Mouse (Mus musculus): ENCODE measurements around the gene Lcn4. TPM values are rescaled to one million over a fixed set of nuclear protein-coding genes. Genes with fewer than 3 reads are reported as not detected.

The Lcn4 gene
- total RNA-seq, 2 experiments from 2014 or later = not detected

GRCm38 (mm10) chr2:26634629-26635488 lies 36.2 kb downstream of the Lcn4 start:
- peak in 1 of 2 experiments; percentile 32 for DNase-seq

- no peak for DNase-seq
Observed at GRCm38 (mm10) chr2:26633953-26634530, 37.0 kb downstream of the Lcn4 start.

GRCm38 (mm10) chr2:26632541-26633395 lies 38.3 kb downstream of the Lcn4 start:
- DNase-seq = no peak

- DNase-seq = no peak
Observed at GRCm38 (mm10) chr2:26628792-26629437, 42.2 kb downstream of the Lcn4 start.

GRCm38 (mm10) chr2:26627921-26628739 lies 43.0 kb downstream of the Lcn4 start, which contains the start of gene Fam69b:
Gene Fam69b, plus strand, starts transcription at chr2:26628457.
- peak; percentile 82 to 86 for DNase-seq

GRCm38 (mm10) chr2:26626081-26626480 lies 45.0 kb downstream of the Lcn4 start:
- no peak for DNase-seq

- no peak for DNase-seq
Observed at GRCm38 (mm10) chr2:26625419-26625818, 45.7 kb downstream of the Lcn4 start.

- DNase-seq = no peak
Observed at GRCm38 (mm10) chr2:26622984-26623383, 48.1 kb downstream of the Lcn4 start.

GRCm38 (mm10) chr2:26621246-26621645 lies 49.8 kb downstream of the Lcn4 start:
- DNase-seq = no peak

GRCm38 (mm10) chr2:26617928-26618327 lies 53.2 kb downstream of the Lcn4 start:
- no peak for DNase-seq

Other genes starting within 250 kb of the Lcn4 start
- gene Sec16a, start 226.1 kb downstream of the Lcn4 start, total RNA-seq (2021) = 10 to 100 TPM; 63.2 to 63.3 TPM
- gene Notch1, start 154.6 kb downstream of the Lcn4 start, total RNA-seq (2021) = 10 to 100 TPM; 17.5 to 25.5 TPM
- gene Egfl7, start 91.3 kb downstream of the Lcn4 start, total RNA-seq (2021) = 100 to 1,000 TPM in 1 of 2 experiments, 10 to 100 TPM in 1; 86.2 to 127 TPM
- not detected for gene Gm20532, start 84.6 kb downstream of the Lcn4 start, total RNA-seq (2021)
- 100 to 1,000 TPM; 301 to 364 TPM for gene Agpat2, start 66.9 kb downstream of the Lcn4 start, total RNA-seq (2021)
- 1 to 10 TPM; 5.8 to 8.8 TPM for gene Fam69b, start 42.8 kb downstream of the Lcn4 start, total RNA-seq (2021)
- gene Abo, start 193.7 kb upstream of the Lcn4 start, total RNA-seq (2021) = not detected
- gene Surf6, start 231.6 kb upstream of the Lcn4 start, total RNA-seq (2021) = 10 to 100 TPM; 28.5 to 32.7 TPM
- 10 to 100 TPM; 54.5 to 56.6 TPM for gene Med22, start 239.4 kb upstream of the Lcn4 start, total RNA-seq (2021)
- gene Rpl7a, start 239.5 kb upstream of the Lcn4 start, total RNA-seq (2021) = 100 to 1,000 TPM; 527 to 531 TPM
- gene Surf2, start 245.1 kb upstream of the Lcn4 start, total RNA-seq (2021) = 10 to 100 TPM; 37.5 to 40.1 TPM
- 100 to 1,000 TPM in 1 of 2 experiments, 10 to 100 TPM in 1; 99.3 to 120 TPM for gene Surf1, start 245.2 kb upstream of the Lcn4 start, total RNA-seq (2021)